Mouse (Mus musculus) left cerebral cortex, adult 11 months (tissue): ENCODE results near the gene Armh4.
"Not testable (repeated sequence)": the region's sequence is repeated elsewhere in the genome, so short reads cannot be mapped to it uniquely, and the experiment has no call there.

Experiments
- DNase-seq: peaks from one replicate; pipeline ENCODE4 v3.0.0; 2022; ENCODE audit warnings: low spot score

Armh4 gene

GRCm38 (mm10) chr14:49782715-49783531 lies at the start of gene Armh4:
Gene Armh4 (minus strand): TSS chr14:49783383.
- DNase-seq = peak; percentile 83

- DNase-seq = no peak
Measured at GRCm38 (mm10) chr14:49829192-49830171, 46.3 kb upstream of the Armh4 start.

GRCm38 (mm10) chr14:49819721-49820440 lies 36.7 kb upstream of the Armh4 start:
- DNase-seq = not testable (repeated sequence)

GRCm38 (mm10) chr14:49818713-49819208 lies 35.6 kb upstream of the Armh4 start:
- not testable (repeated sequence) for DNase-seq

GRCm38 (mm10) chr14:49812966-49813365 lies 29.8 kb upstream of the Armh4 start:
- not testable (repeated sequence) for DNase-seq

- DNase-seq = not testable (repeated sequence)
Measured at GRCm38 (mm10) chr14:49805051-49805450, 21.9 kb upstream of the Armh4 start.

- DNase-seq = no peak
Measured at GRCm38 (mm10) chr14:49801444-49801843, 18.3 kb upstream of the Armh4 start.

GRCm38 (mm10) chr14:49793948-49794347 lies 10.8 kb upstream of the Armh4 start:
- no peak for DNase-seq

- DNase-seq = no peak
Measured at GRCm38 (mm10) chr14:49790542-49790941, 7.4 kb upstream of the Armh4 start.

- DNase-seq = peak; percentile 42
Measured at GRCm38 (mm10) chr14:49785793-49786192, 2.6 kb upstream of the Armh4 start.

- DNase-seq = no peak
Measured at GRCm38 (mm10) chr14:49783866-49784265, 683 bp upstream of the Armh4 start.

- DNase-seq = no peak
Measured at GRCm38 (mm10) chr14:49780416-49780815, 2.8 kb downstream of the Armh4 start.

- DNase-seq = not testable (repeated sequence)
Measured at GRCm38 (mm10) chr14:49777539-49777938, 5.6 kb downstream of the Armh4 start.

- DNase-seq = no peak
Measured at GRCm38 (mm10) chr14:49771746-49772145, 11.4 kb downstream of the Armh4 start.

- DNase-seq = no peak
Measured at GRCm38 (mm10) chr14:49766601-49767000, 16.6 kb downstream of the Armh4 start.

- no peak for DNase-seq
Measured at GRCm38 (mm10) chr14:49755845-49756244, 27.3 kb downstream of the Armh4 start.

- no peak for DNase-seq
Measured at GRCm38 (mm10) chr14:49752614-49753013, 30.6 kb downstream of the Armh4 start.

GRCm38 (mm10) chr14:49745874-49746273 lies 37.3 kb downstream of the Armh4 start:
- DNase-seq = no peak

- no peak for DNase-seq
Measured at GRCm38 (mm10) chr14:49743946-49744526, 39.1 kb downstream of the Armh4 start.

- no peak for DNase-seq
Measured at GRCm38 (mm10) chr14:49739328-49739727, 43.9 kb downstream of the Armh4 start.

- DNase-seq = no peak
Measured at GRCm38 (mm10) chr14:49738441-49739088, 44.6 kb downstream of the Armh4 start.
